Mouse (Mus musculus): ENCODE results near the gene Wipf2. TPM values are rescaled to one million over a fixed set of nuclear protein-coding genes. Genes with fewer than 3 reads are reported as not detected.
"Not testable (repeated sequence)": the region's sequence is repeated elsewhere in the genome, so short reads cannot be mapped to it uniquely, and the experiment has no call there.

Gene Wipf2
- polyA plus RNA-seq, 1 experiment from 2014 or later = 3.8 TPM

- H3K4me3 ChIP-seq (ENCODE audit: low read depth, low read length) = peak within 1 kb of the TSS; percentile 69
- under 1% methylated on average over 49 of the region's 49 CpGs for WGBS (ENCODE audit: insufficient replicate concordance)
Measured at GRCm38 (mm10) chr11:98907437-98908173, 44.2 kb downstream of the Wipf2 start, which contains the start of gene Cdc6. Gene Cdc6, plus strand, starts transcription at chr11:98907801.

DNA sequence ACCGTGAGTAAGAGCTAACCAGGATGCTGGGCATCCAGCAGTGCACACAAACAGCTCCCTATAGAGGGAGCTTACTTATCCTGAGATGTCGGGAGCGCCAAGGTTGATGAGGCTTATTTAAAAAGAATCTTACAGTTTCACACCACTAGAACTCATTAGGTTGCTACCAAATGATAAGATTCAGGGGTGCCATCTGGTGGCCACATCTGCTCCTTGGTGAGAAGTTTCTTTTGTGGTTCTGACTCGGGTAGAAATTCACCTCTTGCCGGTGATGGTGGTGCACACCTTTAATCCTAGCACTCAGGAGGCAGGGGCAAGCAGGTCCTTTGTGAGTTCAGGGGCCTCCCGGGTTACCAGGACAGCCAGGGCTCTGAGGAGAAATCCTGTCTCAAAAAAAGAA is 46.2 kb downstream of the Wipf2 start:
- peak overlapping the region; percentile 69 for H3K4me3 ChIP-seq (ENCODE audit: low read depth, low read length)

More at GRCm38 (mm10) chr11:98907437-98908173, 44.2 kb downstream of the Wipf2 start, which contains the start of gene Cdc6:
- Histone ChIP-seq H3K9me3 (replicated peaks; ENCODE audit: control insufficient read depth, low read length) (no peaks in the 10 kb centered on the region), H3K27me3 (ENCODE audit: control insufficient read depth, insufficient read depth, low read length) (no peaks in the 10 kb centered on the region), H3K4me1 (ENCODE audit: control insufficient read depth, insufficient read depth, low read length) (peaks cover 48% of the 10 kb centered on the region), H3K9ac (ENCODE audit: low read depth, low read length) (peak within 1 kb of the TSS; percentile 79), H3K27ac (ENCODE audit: low read depth, low read length) (peak within 1 kb of the TSS; percentile 82), H3K4me2 (peak within 1 kb of the TSS; percentile 95), H3K36me3 (ENCODE audit: control insufficient read depth, insufficient read depth, low read length) (peaks cover 5% of the 10 kb centered on the region; the same call in 1 of the 2 replicates)
- ATAC-seq (replicated peaks; ENCODE audit: insufficient number of reproducible peaks, low FRiP score, low TSS enrichment) = peak; percentile 93

DNA sequence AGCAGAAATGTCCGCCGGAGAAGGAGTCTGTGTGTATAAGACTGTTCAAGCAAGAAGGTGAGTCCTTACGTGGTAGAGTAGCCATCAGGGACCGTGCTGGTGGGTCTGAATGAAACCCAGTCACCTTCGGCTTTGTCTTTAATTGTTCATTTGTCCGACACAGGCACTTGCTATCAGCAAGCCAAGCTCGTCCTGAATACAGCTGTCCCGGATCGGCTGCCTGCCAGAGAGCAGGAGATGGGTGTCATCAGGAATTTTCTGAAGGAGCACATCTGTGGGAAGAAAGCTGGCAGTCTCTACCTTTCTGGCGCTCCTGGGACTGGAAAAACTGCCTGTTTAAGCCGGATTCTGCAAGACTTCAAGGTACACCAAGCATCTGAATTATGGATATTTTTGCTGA is 47.0 kb downstream of the Wipf2 start:
- H3K4me1 ChIP-seq (ENCODE audit: control insufficient read depth, insufficient read depth, low read length) = peaks cover 22% of the 10 kb centered on the region
- no peaks in the 10 kb centered on the region for H3K9me3 ChIP-seq (replicated peaks; ENCODE audit: control insufficient read depth, low read length)
- H3K4me3 ChIP-seq (ENCODE audit: low read depth, low read length) = no peak overlapping the region; the same call in 1 of the 2 replicates
- 78% methylated on average over 11 of the region's 11 CpGs for WGBS (ENCODE audit: insufficient replicate concordance)
- no peaks in the 10 kb centered on the region for H3K27me3 ChIP-seq (ENCODE audit: control insufficient read depth, insufficient read depth, low read length)
- ATAC-seq (replicated peaks; ENCODE audit: insufficient number of reproducible peaks, low FRiP score, low TSS enrichment) = no peak
- peaks cover 10% of the 10 kb centered on the region for H3K36me3 ChIP-seq (ENCODE audit: control insufficient read depth, insufficient read depth, low read length)
- H3K9ac ChIP-seq (ENCODE audit: low read depth, low read length) = peak overlapping the region; percentile 43; the same call in 1 of the 2 replicates
- H3K27ac ChIP-seq (ENCODE audit: low read depth, low read length) = no peak overlapping the region
- peak overlapping the region; percentile 95 for H3K4me2 ChIP-seq

More for the DNA sequence above, 46.2 kb downstream of the Wipf2 start:
- Histone ChIP-seq H3K27me3 (ENCODE audit: control insufficient read depth, insufficient read depth, low read length) (no peaks in the 10 kb centered on the region), H3K9me3 (replicated peaks; ENCODE audit: control insufficient read depth, low read length) (no peaks in the 10 kb centered on the region), H3K4me1 (ENCODE audit: control insufficient read depth, insufficient read depth, low read length) (peaks cover 30% of the 10 kb centered on the region), H3K4me2 (peak overlapping the region; percentile 95), H3K27ac (ENCODE audit: low read depth, low read length) (no peak overlapping the region), H3K36me3 (ENCODE audit: control insufficient read depth, insufficient read depth, low read length) (peaks cover 7% of the 10 kb centered on the region), H3K9ac (ENCODE audit: low read depth, low read length) (peak overlapping the region; percentile 43; the same call in 1 of the 2 replicates)
- no peak for ATAC-seq (replicated peaks; ENCODE audit: insufficient number of reproducible peaks, low FRiP score, low TSS enrichment)
- WGBS (ENCODE audit: insufficient replicate concordance) = 41% methylated on average over 6 of the region's 6 CpGs

GRCm38 (mm10) chr11:98911498-98911897 is 48.1 kb downstream of the Wipf2 start:
- Histone ChIP-seq H3K9ac (ENCODE audit: low read depth, low read length) (no peak overlapping the region), H3K4me2 (peak overlapping the region; percentile 29; the same call in 1 of the 2 replicates), H3K27ac (ENCODE audit: low read depth, low read length) (no peak overlapping the region; the same call in 1 of the 2 replicates), H3K4me1 (ENCODE audit: control insufficient read depth, insufficient read depth, low read length) (peaks cover 20% of the 10 kb centered on the region), H3K27me3 (ENCODE audit: control insufficient read depth, insufficient read depth, low read length) (no peaks in the 10 kb centered on the region), H3K36me3 (ENCODE audit: control insufficient read depth, insufficient read depth, low read length) (peaks cover 13% of the 10 kb centered on the region), H3K4me3 (ENCODE audit: low read depth, low read length) (no peak overlapping the region), H3K9me3 (replicated peaks; ENCODE audit: control insufficient read depth, low read length) (no peaks in the 10 kb centered on the region)
- WGBS (ENCODE audit: insufficient replicate concordance) = 72% methylated on average over 5 of the region's 5 CpGs
- no peak for ATAC-seq (replicated peaks; ENCODE audit: insufficient number of reproducible peaks, low FRiP score, low TSS enrichment)

GRCm38 (mm10) chr11:98914196-98914595 is 50.8 kb downstream of the Wipf2 start:
- no peak for ATAC-seq (replicated peaks; ENCODE audit: insufficient number of reproducible peaks, low FRiP score, low TSS enrichment)
- WGBS (ENCODE audit: insufficient replicate concordance) = 69% methylated on average over 11 of the region's 11 CpGs

DNA sequence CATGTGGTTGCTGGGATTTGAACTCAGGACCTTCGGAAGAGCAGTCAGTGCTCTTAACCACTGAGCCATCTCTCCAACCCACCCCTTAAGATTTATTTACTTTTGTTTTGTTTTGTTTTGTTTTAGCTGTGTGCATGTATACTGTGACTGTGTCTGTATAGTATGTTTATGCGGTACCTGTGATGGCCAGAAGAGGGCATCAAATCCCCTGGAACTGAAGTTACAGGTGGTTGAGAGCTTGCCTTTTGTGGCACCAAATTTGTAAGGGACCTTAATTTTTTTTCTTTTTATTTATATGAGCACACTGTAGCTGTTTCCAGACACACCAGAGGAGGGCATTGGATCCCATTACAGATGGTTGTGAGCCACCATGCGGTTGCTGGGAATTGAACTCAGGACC is 52.9 kb downstream of the Wipf2 start:
- not testable (repeated sequence) for H3K9ac ChIP-seq (ENCODE audit: low read depth, low read length); H3K4me2 ChIP-seq; H3K4me3 ChIP-seq (ENCODE audit: low read depth, low read length); ATAC-seq (replicated peaks; ENCODE audit: insufficient number of reproducible peaks, low FRiP score, low TSS enrichment); H3K9me3 ChIP-seq (replicated peaks; ENCODE audit: control insufficient read depth, low read length); H3K27ac ChIP-seq (ENCODE audit: low read depth, low read length); H3K27me3 ChIP-seq (ENCODE audit: control insufficient read depth, insufficient read depth, low read length)
- peaks cover 14% of the 10 kb centered on the region for H3K4me1 ChIP-seq (ENCODE audit: control insufficient read depth, insufficient read depth, low read length)
- peaks cover 23% of the 10 kb centered on the region for H3K36me3 ChIP-seq (ENCODE audit: control insufficient read depth, insufficient read depth, low read length)
- WGBS (ENCODE audit: insufficient replicate concordance) = 91% methylated on average over 3 of the region's 3 CpGs

More at GRCm38 (mm10) chr11:98914196-98914595, 50.8 kb downstream of the Wipf2 start:
- Histone ChIP-seq H3K9ac (ENCODE audit: low read depth, low read length) (no peak overlapping the region), H3K36me3 (ENCODE audit: control insufficient read depth, insufficient read depth, low read length) (peaks cover 18% of the 10 kb centered on the region), H3K27me3 (ENCODE audit: control insufficient read depth, insufficient read depth, low read length) (no peaks in the 10 kb centered on the region), H3K4me2 (no peak overlapping the region), H3K4me3 (ENCODE audit: low read depth, low read length) (no peak overlapping the region), H3K27ac (ENCODE audit: low read depth, low read length) (no peak overlapping the region), H3K9me3 (replicated peaks; ENCODE audit: control insufficient read depth, low read length) (no peaks in the 10 kb centered on the region), H3K4me1 (ENCODE audit: control insufficient read depth, insufficient read depth, low read length) (peaks cover 22% of the 10 kb centered on the region)

DNA sequence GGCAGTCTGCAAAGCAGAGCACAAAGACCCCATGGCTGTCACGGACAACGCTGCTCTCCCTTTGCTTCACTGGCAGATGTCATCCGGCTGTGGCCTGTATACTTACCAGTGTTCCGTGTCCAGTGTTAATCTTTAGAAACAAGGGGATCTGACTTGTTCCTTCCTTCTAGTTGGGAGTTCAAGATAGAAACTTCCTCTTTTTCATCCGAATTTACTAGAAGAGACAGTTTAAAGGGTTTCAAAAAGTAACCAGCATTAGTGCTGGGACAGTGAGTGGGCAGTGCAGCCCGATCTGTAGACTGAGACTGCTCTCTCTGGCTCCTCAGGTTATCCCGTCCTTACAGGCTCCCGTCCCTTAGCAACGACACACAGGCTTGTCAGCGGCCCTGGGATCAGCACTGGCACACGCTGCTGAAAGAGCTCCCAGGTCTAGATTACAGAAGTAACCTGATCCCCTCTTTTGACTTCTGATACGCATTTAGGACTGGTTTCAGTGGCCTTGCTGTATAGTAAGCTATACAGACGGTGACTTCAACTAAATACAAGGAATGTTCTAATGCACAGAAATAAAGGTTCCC is 54.1 kb downstream of the Wipf2 start:
- Histone ChIP-seq H3K4me3 (ENCODE audit: low read depth, low read length) (no peak overlapping the region), H3K4me2 (peak overlapping the region; percentile 19; the same call in 1 of the 2 replicates), H3K9ac (ENCODE audit: low read depth, low read length) (peak overlapping the region; percentile 34; the same call in 1 of the 2 replicates), H3K27ac (ENCODE audit: low read depth, low read length) (peak overlapping the region; percentile 22; the same call in 1 of the 2 replicates), H3K36me3 (ENCODE audit: control insufficient read depth, insufficient read depth, low read length) (peaks cover 23% of the 10 kb centered on the region), H3K4me1 (ENCODE audit: control insufficient read depth, insufficient read depth, low read length) (peaks cover 14% of the 10 kb centered on the region), H3K9me3 (replicated peaks; ENCODE audit: control insufficient read depth, low read length) (no peaks in the 10 kb centered on the region), H3K27me3 (ENCODE audit: control insufficient read depth, insufficient read depth, low read length) (no peaks in the 10 kb centered on the region)
- WGBS (ENCODE audit: insufficient replicate concordance) = 49% methylated on average over 13 of the region's 13 CpGs
- no peak for ATAC-seq (replicated peaks; ENCODE audit: insufficient number of reproducible peaks, low FRiP score, low TSS enrichment)

- peaks cover 14% of the 10 kb centered on the region for H3K4me1 ChIP-seq (ENCODE audit: control insufficient read depth, insufficient read depth, low read length)
- H3K9me3 ChIP-seq (replicated peaks; ENCODE audit: control insufficient read depth, low read length) = no peaks in the 10 kb centered on the region
- H3K4me3 ChIP-seq (ENCODE audit: low read depth, low read length) = no peak overlapping the region
- peak overlapping the region; percentile 22; the same call in 1 of the 2 replicates for H3K27ac ChIP-seq (ENCODE audit: low read depth, low read length)
- H3K27me3 ChIP-seq (ENCODE audit: control insufficient read depth, insufficient read depth, low read length) = no peaks in the 10 kb centered on the region
- H3K36me3 ChIP-seq (ENCODE audit: control insufficient read depth, insufficient read depth, low read length) = peaks cover 23% of the 10 kb centered on the region
- peak overlapping the region; percentile 19; the same call in 1 of the 2 replicates for H3K4me2 ChIP-seq
- no peak for ATAC-seq (replicated peaks; ENCODE audit: insufficient number of reproducible peaks, low FRiP score, low TSS enrichment)
- H3K9ac ChIP-seq (ENCODE audit: low read depth, low read length) = no peak overlapping the region
- 76% methylated on average over 9 of the region's 9 CpGs for WGBS (ENCODE audit: insufficient replicate concordance)
Measured at GRCm38 (mm10) chr11:98918231-98918630, 54.8 kb downstream of the Wipf2 start.

Data from heart, embryonic 11.5 days (tissue).